Mouse (Mus musculus): ENCODE results near the gene Hs6st1.

DNA sequence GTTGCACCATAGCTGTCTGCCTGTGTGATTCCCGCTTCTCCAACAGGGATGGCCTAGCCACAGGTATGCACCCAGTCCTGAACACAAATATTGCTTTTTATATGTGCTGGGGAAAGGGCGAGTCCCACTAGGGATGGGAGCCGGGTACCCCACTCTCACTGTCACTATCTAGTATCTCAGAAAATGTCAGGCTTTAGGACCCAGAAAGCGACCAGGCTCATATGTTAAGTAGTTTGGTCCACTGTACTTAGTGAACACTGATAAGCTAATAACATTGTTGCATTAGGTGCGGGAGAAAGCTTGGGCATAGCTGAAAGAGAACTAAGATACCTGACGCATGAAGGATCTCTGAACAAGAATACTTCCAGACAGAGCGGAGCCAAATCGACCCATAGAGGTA lies 63.6 kb downstream of the Hs6st1 start:
- TF ChIP-seq POLR2A (IDR thresholded peaks at IDR 0.05; ENCODE audit: insufficient read depth, low read length) (no peak), CTCF (IDR thresholded peaks at IDR 0.05; ENCODE audit: low read depth, low read length) (no peak), EP300 (IDR thresholded peaks at IDR 0.05; ENCODE audit: insufficient read depth, low read depth, low read length) (no peak)

All from ES-Bruce4 (cell line).